Mouse (Mus musculus): ENCODE measurements around the gene Whrn. TPM values are rescaled to one million over a fixed set of nuclear protein-coding genes. Genes with fewer than 3 reads are reported as not detected.
A peak's percentile ranks its signal among the peaks of the same experiment; 100 is the strongest.

Whrn gene
- polyA plus RNA-seq, 1 experiment from 2014 or later = 3.1 TPM

DNA sequence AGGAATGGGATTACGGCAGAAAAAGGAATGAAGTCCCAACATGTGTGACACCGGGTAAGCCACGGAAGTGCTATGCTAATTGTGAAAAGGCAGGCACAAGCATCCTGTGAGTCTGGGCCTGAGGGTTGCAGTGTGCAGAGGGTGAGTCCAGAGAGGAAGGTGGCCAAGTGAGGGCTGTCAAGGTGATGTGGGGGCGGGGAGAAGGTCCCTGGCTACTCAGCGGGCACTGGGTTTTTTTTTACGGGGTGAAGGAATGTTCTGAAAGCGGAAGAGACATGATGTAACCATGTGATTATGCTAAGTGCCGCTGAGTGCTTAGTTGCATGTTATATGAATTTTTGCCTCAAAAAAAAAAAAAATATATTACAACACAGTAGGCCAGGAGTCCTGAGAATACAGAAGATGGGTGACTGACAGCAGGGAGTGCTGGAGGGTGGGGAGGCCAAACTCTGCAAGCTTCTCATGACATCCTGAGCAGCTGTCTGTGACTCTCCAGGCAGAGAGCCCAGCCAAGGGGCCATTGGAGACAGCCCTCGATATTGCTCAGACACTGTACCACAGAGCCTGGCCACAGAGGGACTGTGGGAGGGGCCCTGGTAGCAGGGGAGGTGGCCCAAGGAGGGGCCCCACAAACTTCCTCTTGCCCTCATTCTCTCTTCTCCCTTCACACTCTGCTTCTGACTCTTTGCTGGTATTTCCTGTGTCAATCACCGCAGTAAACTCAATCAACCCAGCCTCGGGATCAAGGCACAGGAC is 96.8 kb downstream of the Whrn start:
- Histone ChIP-seq H3K36me3 (ENCODE audit: control insufficient read depth, insufficient read depth, low read length) (peaks cover 23% of the 10 kb centered on the region), H3K27ac (ENCODE audit: low read depth) (peak overlapping the region; percentile 18; the same call in 1 of the 2 replicates), H3K4me2 (ENCODE audit: low read length) (no peak overlapping the region), H3K27me3 (replicated peaks; ENCODE audit: control insufficient read depth, insufficient read depth, low read length) (no peaks in the 10 kb centered on the region), H3K9ac (ENCODE audit: low read length) (no peak overlapping the region), H3K9me3 (ENCODE audit: control insufficient read depth, low read length) (no peaks in the 10 kb centered on the region), H3K4me1 (replicated peaks; ENCODE audit: control insufficient read depth, insufficient read depth, low read length) (peaks cover 39% of the 10 kb centered on the region), H3K4me3 (ENCODE audit: low read depth, low read length) (no peak overlapping the region)
- WGBS = 55% methylated on average over 11 of the region's 11 CpGs
- DNase-seq (ENCODE audit: low spot score) (no peak), ATAC-seq (replicated peaks; ENCODE audit: low FRiP score, low TSS enrichment, low read depth) (no peak)

GRCm38 (mm10) chr4:63397981-63398537 is 97.7 kb downstream of the Whrn start:
- DNase-seq (ENCODE audit: low spot score) (no peak), ATAC-seq (replicated peaks; ENCODE audit: low FRiP score, low TSS enrichment, low read depth) (no peak)
- Histone ChIP-seq H3K4me2 (ENCODE audit: low read length) (no peak overlapping the region), H3K9ac (ENCODE audit: low read length) (no peak overlapping the region), H3K9me3 (ENCODE audit: control insufficient read depth, low read length) (no peaks in the 10 kb centered on the region), H3K36me3 (ENCODE audit: control insufficient read depth, insufficient read depth, low read length) (peaks cover 26% of the 10 kb centered on the region), H3K4me1 (replicated peaks; ENCODE audit: control insufficient read depth, insufficient read depth, low read length) (peaks cover 30% of the 10 kb centered on the region; the same call in 1 of the 2 replicates), H3K27ac (ENCODE audit: low read depth) (no peak overlapping the region), H3K27me3 (replicated peaks; ENCODE audit: control insufficient read depth, insufficient read depth, low read length) (no peaks in the 10 kb centered on the region), H3K4me3 (ENCODE audit: low read depth, low read length) (no peak overlapping the region)
- 84% methylated on average over 10 of the region's 10 CpGs for WGBS

GRCm38 (mm10) chr4:63391322-63391721 is 104.5 kb downstream of the Whrn start:
- DNase-seq (ENCODE audit: low spot score) (no peak), ATAC-seq (replicated peaks; ENCODE audit: low FRiP score, low TSS enrichment, low read depth) (0 out of 2 replicates have a peak, but pooled peaks have one; percentile 29)
- Histone ChIP-seq H3K4me2 (ENCODE audit: low read length) (no peak overlapping the region), H3K4me3 (ENCODE audit: low read depth, low read length) (no peak overlapping the region), H3K27ac (ENCODE audit: low read depth) (no peak overlapping the region), H3K27me3 (replicated peaks; ENCODE audit: control insufficient read depth, insufficient read depth, low read length) (no peaks in the 10 kb centered on the region), H3K9me3 (ENCODE audit: control insufficient read depth, low read length) (no peaks in the 10 kb centered on the region), H3K4me1 (replicated peaks; ENCODE audit: control insufficient read depth, insufficient read depth, low read length) (no peaks in the 10 kb centered on the region), H3K9ac (ENCODE audit: low read length) (no peak overlapping the region), H3K36me3 (ENCODE audit: control insufficient read depth, insufficient read depth, low read length) (peaks cover 43% of the 10 kb centered on the region)
- 73% methylated on average over 6 of the region's 6 CpGs for WGBS

DNA sequence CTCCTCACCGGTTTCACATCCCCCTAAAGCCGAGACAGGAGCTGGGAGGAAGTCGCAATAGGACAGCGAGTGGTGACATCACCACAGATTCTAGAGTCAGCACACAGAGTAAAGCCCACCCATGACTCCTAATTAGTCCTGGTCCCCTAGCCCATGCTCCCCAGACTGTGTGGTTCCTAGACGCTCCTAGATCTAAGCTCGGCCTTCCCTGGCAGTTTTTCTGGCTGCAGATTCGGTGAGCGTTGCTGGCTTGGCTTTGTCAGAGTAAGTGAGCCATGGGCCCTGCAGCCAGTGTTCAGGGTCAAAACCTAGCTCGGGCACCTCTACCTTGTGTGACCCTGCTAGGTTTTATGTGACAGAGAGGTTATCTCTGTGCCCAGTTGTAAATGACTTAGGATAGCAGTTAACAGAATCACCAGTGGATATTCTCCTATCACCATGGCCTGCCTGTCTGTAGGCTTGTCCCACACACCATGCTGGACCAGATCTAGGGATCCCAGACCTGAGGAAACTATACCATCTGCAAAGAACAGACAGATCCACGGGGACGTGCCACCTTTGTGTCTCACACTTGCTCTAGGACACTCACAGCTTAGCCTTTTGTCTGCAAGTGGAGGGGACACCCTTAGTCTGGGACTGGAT is 105.8 kb downstream of the Whrn start:
- H3K36me3 ChIP-seq (ENCODE audit: control insufficient read depth, insufficient read depth, low read length) = peaks cover 35% of the 10 kb centered on the region
- DNase-seq (ENCODE audit: low spot score) (no peak), ATAC-seq (replicated peaks; ENCODE audit: low FRiP score, low TSS enrichment, low read depth) (no peak)
- H3K9ac ChIP-seq (ENCODE audit: low read length) = no peak overlapping the region
- no peak overlapping the region for H3K4me3 ChIP-seq (ENCODE audit: low read depth, low read length)
- WGBS = 70% methylated on average over 11 of the region's 11 CpGs
- H3K27ac ChIP-seq (ENCODE audit: low read depth) = no peak overlapping the region
- no peaks in the 10 kb centered on the region for H3K4me1 ChIP-seq (replicated peaks; ENCODE audit: control insufficient read depth, insufficient read depth, low read length)
- H3K27me3 ChIP-seq (replicated peaks; ENCODE audit: control insufficient read depth, insufficient read depth, low read length) = no peaks in the 10 kb centered on the region
- H3K9me3 ChIP-seq (ENCODE audit: control insufficient read depth, low read length) = no peaks in the 10 kb centered on the region
- H3K4me2 ChIP-seq (ENCODE audit: low read length) = no peak overlapping the region

GRCm38 (mm10) chr4:63389121-63389886 is 106.5 kb downstream of the Whrn start:
- Histone ChIP-seq H3K27me3 (replicated peaks; ENCODE audit: control insufficient read depth, insufficient read depth, low read length) (no peaks in the 10 kb centered on the region), H3K4me2 (ENCODE audit: low read length) (no peak overlapping the region), H3K4me3 (ENCODE audit: low read depth, low read length) (no peak overlapping the region), H3K9me3 (ENCODE audit: control insufficient read depth, low read length) (no peaks in the 10 kb centered on the region), H3K36me3 (ENCODE audit: control insufficient read depth, insufficient read depth, low read length) (peaks cover 35% of the 10 kb centered on the region; the same call in 1 of the 2 replicates), H3K9ac (ENCODE audit: low read length) (no peak overlapping the region), H3K4me1 (replicated peaks; ENCODE audit: control insufficient read depth, insufficient read depth, low read length) (no peaks in the 10 kb centered on the region), H3K27ac (ENCODE audit: low read depth) (no peak overlapping the region)
- DNase-seq (ENCODE audit: low spot score) (no peak), ATAC-seq (replicated peaks; ENCODE audit: low FRiP score, low TSS enrichment, low read depth) (no peak)
- 53% methylated on average over 8 of the region's 8 CpGs for WGBS

DNA sequence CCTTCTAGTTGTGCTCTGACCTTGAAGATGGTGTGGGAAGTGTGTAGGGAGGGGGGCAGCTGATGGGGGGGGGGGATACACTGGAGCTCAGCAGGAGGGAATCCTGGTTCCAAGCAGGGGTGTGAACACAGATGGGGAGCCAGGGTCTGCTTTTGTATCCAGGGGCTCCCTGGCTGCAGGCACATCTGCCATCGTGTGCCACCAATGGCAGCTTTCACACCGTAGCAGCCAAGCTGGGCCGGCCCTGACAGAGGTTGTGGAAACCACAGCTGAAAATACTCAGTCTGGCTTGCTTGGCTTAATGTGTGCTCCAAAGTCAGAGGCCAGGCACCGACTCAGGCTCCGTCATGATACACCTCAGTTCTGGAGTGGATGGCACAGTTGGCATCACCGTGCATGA is 107.8 kb downstream of the Whrn start:
- peaks cover 41% of the 10 kb centered on the region for H3K36me3 ChIP-seq (ENCODE audit: control insufficient read depth, insufficient read depth, low read length)
- ATAC-seq (replicated peaks; ENCODE audit: low FRiP score, low TSS enrichment, low read depth) = no peak

GRCm38 (mm10) chr4:63385784-63386183 is 110.0 kb downstream of the Whrn start:
- Histone ChIP-seq H3K9me3 (ENCODE audit: control insufficient read depth, low read length) (no peaks in the 10 kb centered on the region), H3K4me1 (replicated peaks; ENCODE audit: control insufficient read depth, insufficient read depth, low read length) (no peaks in the 10 kb centered on the region), H3K9ac (ENCODE audit: low read length) (no peak overlapping the region), H3K4me2 (ENCODE audit: low read length) (no peak overlapping the region), H3K27me3 (replicated peaks; ENCODE audit: control insufficient read depth, insufficient read depth, low read length) (no peaks in the 10 kb centered on the region), H3K27ac (ENCODE audit: low read depth) (no peak overlapping the region), H3K36me3 (ENCODE audit: control insufficient read depth, insufficient read depth, low read length) (peaks cover 55% of the 10 kb centered on the region), H3K4me3 (ENCODE audit: low read depth, low read length) (no peak overlapping the region)
- DNase-seq (ENCODE audit: low spot score) (no peak), ATAC-seq (replicated peaks; ENCODE audit: low FRiP score, low TSS enrichment, low read depth) (no peak)
- WGBS = 78% methylated on average over 11 of the region's 11 CpGs

More for the DNA sequence above, 107.8 kb downstream of the Whrn start:
- Histone ChIP-seq H3K4me3 (ENCODE audit: low read depth, low read length) (no peak overlapping the region), H3K27ac (ENCODE audit: low read depth) (no peak overlapping the region), H3K27me3 (replicated peaks; ENCODE audit: control insufficient read depth, insufficient read depth, low read length) (no peaks in the 10 kb centered on the region), H3K4me2 (ENCODE audit: low read length) (no peak overlapping the region), H3K9me3 (ENCODE audit: control insufficient read depth, low read length) (no peaks in the 10 kb centered on the region), H3K4me1 (replicated peaks; ENCODE audit: control insufficient read depth, insufficient read depth, low read length) (no peaks in the 10 kb centered on the region), H3K9ac (ENCODE audit: low read length) (no peak overlapping the region)
- no peak for DNase-seq (ENCODE audit: low spot score)
- 79% methylated on average over 6 of the region's 6 CpGs for WGBS

DNA sequence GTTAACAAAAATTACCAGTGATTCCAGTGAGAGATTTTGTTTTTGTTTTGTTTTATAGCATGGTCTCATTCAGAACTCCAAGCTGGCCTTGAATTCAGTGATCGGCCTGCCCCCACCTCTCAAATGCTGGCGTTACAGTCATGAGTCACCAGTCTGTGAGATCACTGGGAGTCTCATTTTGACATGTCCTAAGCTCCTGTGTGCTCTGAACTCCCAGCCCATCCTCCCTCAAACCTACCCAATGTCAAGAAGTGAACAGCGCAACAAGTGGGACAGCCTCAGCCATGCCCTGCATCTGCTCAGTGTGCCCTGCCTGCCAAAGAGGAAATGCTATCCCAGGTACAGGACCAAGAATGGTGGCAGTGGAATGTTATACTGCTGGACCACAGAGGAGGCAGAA is 110.5 kb downstream of the Whrn start:
- ATAC-seq (replicated peaks; ENCODE audit: low FRiP score, low TSS enrichment, low read depth) = no peak
- peaks cover 59% of the 10 kb centered on the region for H3K36me3 ChIP-seq (ENCODE audit: control insufficient read depth, insufficient read depth, low read length)
- no peak overlapping the region for H3K9ac ChIP-seq (ENCODE audit: low read length)
- no peaks in the 10 kb centered on the region for H3K9me3 ChIP-seq (ENCODE audit: control insufficient read depth, low read length)
- no peak for DNase-seq (ENCODE audit: low spot score)
- H3K4me2 ChIP-seq (ENCODE audit: low read length) = no peak overlapping the region
- H3K4me3 ChIP-seq (ENCODE audit: low read depth, low read length) = no peak overlapping the region
- H3K27ac ChIP-seq (ENCODE audit: low read depth) = no peak overlapping the region
- WGBS = 90% methylated on average over 3 of the region's 3 CpGs
- H3K4me1 ChIP-seq (replicated peaks; ENCODE audit: control insufficient read depth, insufficient read depth, low read length) = no peaks in the 10 kb centered on the region
- no peaks in the 10 kb centered on the region for H3K27me3 ChIP-seq (replicated peaks; ENCODE audit: control insufficient read depth, insufficient read depth, low read length)

All from intestine, embryonic 14.5 days (tissue).